Mouse (Mus musculus): ENCODE measurements around the gene Hivep3.

GRCm38 (mm10) chr4:119685746-119686145 is 47.8 kb upstream of the Hivep3 start:
- TF ChIP-seq CTCF (IDR thresholded peaks at IDR 0.05; ENCODE audit: insufficient read depth, low read length) (no peak), POLR2A (IDR thresholded peaks at IDR 0.05; ENCODE audit: borderline replicate concordance, extremely low read depth, low read depth, low read length) (no peak)

All from lung, adult 2 months (tissue).